Mouse (Mus musculus): ENCODE results near the gene Tecta. TPM values are rescaled to one million over a fixed set of nuclear protein-coding genes. Genes with fewer than 3 reads are reported as not detected.

Tecta gene
- polyA plus RNA-seq, 1 experiment from 2014 or later: 0.15 TPM

GRCm38 (mm10) chr9:42405736-42406135 lies 6.0 kb upstream of the Tecta start:
- ATAC-seq (ENCODE audit: insufficient number of reproducible peaks, low FRiP score, low TSS enrichment, low read depth) (no peak), DNase-seq (ENCODE audit: low spot score) (no peak)
- H3K36me3 ChIP-seq (ENCODE audit: control insufficient read depth, insufficient read depth, low read length): no peaks in the 10 kb centered on the region
- no peak overlapping the region for H3K4me2 ChIP-seq (ENCODE audit: low read depth, severe bottlenecking)
- H3K27ac ChIP-seq (replicated peaks; ENCODE audit: low read depth, low read length): no peak overlapping the region
- no peak overlapping the region for H3K4me3 ChIP-seq (ENCODE audit: low read depth, low read length)
- H3K9ac ChIP-seq (ENCODE audit: low read length): no peak overlapping the region
- H3K9me3 ChIP-seq (ENCODE audit: control insufficient read depth, low read length): no peaks in the 10 kb centered on the region
- H3K4me1 ChIP-seq (ENCODE audit: control insufficient read depth, insufficient read depth, low read length): no peaks in the 10 kb centered on the region
- whole genome bisulfite sequencing: 84% methylated on average over 4 of the region's 4 CpGs
- H3K27me3 ChIP-seq (ENCODE audit: control insufficient read depth, insufficient read depth, low read length): no peaks in the 10 kb centered on the region

GRCm38 (mm10) chr9:42401486-42401885 lies 1.8 kb upstream of the Tecta start:
- Histone ChIP-seq H3K4me1 (ENCODE audit: control insufficient read depth, insufficient read depth, low read length) (no peaks in the 10 kb centered on the region), H3K27me3 (ENCODE audit: control insufficient read depth, insufficient read depth, low read length) (no peaks in the 10 kb centered on the region), H3K4me3 (ENCODE audit: low read depth, low read length) (no peak overlapping the region), H3K36me3 (ENCODE audit: control insufficient read depth, insufficient read depth, low read length) (no peaks in the 10 kb centered on the region), H3K27ac (replicated peaks; ENCODE audit: low read depth, low read length) (no peak overlapping the region), H3K9ac (ENCODE audit: low read length) (no peak overlapping the region), H3K9me3 (ENCODE audit: control insufficient read depth, low read length) (no peaks in the 10 kb centered on the region), H3K4me2 (ENCODE audit: low read depth, severe bottlenecking) (no peak overlapping the region)
- ATAC-seq (ENCODE audit: insufficient number of reproducible peaks, low FRiP score, low TSS enrichment, low read depth) (no peak), DNase-seq (ENCODE audit: low spot score) (no peak)
- 82% methylated on average over 6 of the region's 6 CpGs for WGBS

- DNase-seq (ENCODE audit: low spot score) (no peak), ATAC-seq (ENCODE audit: insufficient number of reproducible peaks, low FRiP score, low TSS enrichment, low read depth) (no peak)
- Histone ChIP-seq H3K9ac (ENCODE audit: low read length) (no peak overlapping the region), H3K27ac (replicated peaks; ENCODE audit: low read depth, low read length) (no peak overlapping the region), H3K9me3 (ENCODE audit: control insufficient read depth, low read length) (no peaks in the 10 kb centered on the region), H3K27me3 (ENCODE audit: control insufficient read depth, insufficient read depth, low read length) (no peaks in the 10 kb centered on the region), H3K36me3 (ENCODE audit: control insufficient read depth, insufficient read depth, low read length) (no peaks in the 10 kb centered on the region), H3K4me2 (ENCODE audit: low read depth, severe bottlenecking) (no peak overlapping the region), H3K4me1 (ENCODE audit: control insufficient read depth, insufficient read depth, low read length) (no peaks in the 10 kb centered on the region), H3K4me3 (ENCODE audit: low read depth, low read length) (no peak overlapping the region)
- WGBS: 79% methylated on average over 2 of the region's 2 CpGs
Observed at GRCm38 (mm10) chr9:42396141-42396540, 3.6 kb downstream of the Tecta start.

- 77% methylated on average over 6 of the region's 6 CpGs for WGBS
Observed at GRCm38 (mm10) chr9:42394903-42395302, 4.8 kb downstream of the Tecta start.

GRCm38 (mm10) chr9:42394321-42394720 lies 5.4 kb downstream of the Tecta start:
- 81% methylated on average over 8 of the region's 8 CpGs for WGBS
- no peak overlapping the region for H3K9ac ChIP-seq (ENCODE audit: low read length)
- no peak overlapping the region for H3K4me3 ChIP-seq (ENCODE audit: low read depth, low read length)
- no peak for DNase-seq (ENCODE audit: low spot score)
- H3K27ac ChIP-seq (replicated peaks; ENCODE audit: low read depth, low read length): no peak overlapping the region
- no peak for ATAC-seq (ENCODE audit: insufficient number of reproducible peaks, low FRiP score, low TSS enrichment, low read depth)
- no peaks in the 10 kb centered on the region for H3K36me3 ChIP-seq (ENCODE audit: control insufficient read depth, insufficient read depth, low read length)
- no peak overlapping the region for H3K4me2 ChIP-seq (ENCODE audit: low read depth, severe bottlenecking)
- no peaks in the 10 kb centered on the region for H3K9me3 ChIP-seq (ENCODE audit: control insufficient read depth, low read length)
- no peaks in the 10 kb centered on the region for H3K4me1 ChIP-seq (ENCODE audit: control insufficient read depth, insufficient read depth, low read length)
- H3K27me3 ChIP-seq (ENCODE audit: control insufficient read depth, insufficient read depth, low read length): no peaks in the 10 kb centered on the region

More at GRCm38 (mm10) chr9:42394903-42395302, 4.8 kb downstream of the Tecta start:
- Histone ChIP-seq H3K4me1 (ENCODE audit: control insufficient read depth, insufficient read depth, low read length) (no peaks in the 10 kb centered on the region), H3K36me3 (ENCODE audit: control insufficient read depth, insufficient read depth, low read length) (no peaks in the 10 kb centered on the region), H3K9me3 (ENCODE audit: control insufficient read depth, low read length) (no peaks in the 10 kb centered on the region), H3K4me3 (ENCODE audit: low read depth, low read length) (no peak overlapping the region), H3K27ac (replicated peaks; ENCODE audit: low read depth, low read length) (no peak overlapping the region), H3K27me3 (ENCODE audit: control insufficient read depth, insufficient read depth, low read length) (no peaks in the 10 kb centered on the region), H3K9ac (ENCODE audit: low read length) (no peak overlapping the region), H3K4me2 (ENCODE audit: low read depth, severe bottlenecking) (no peak overlapping the region)
- ATAC-seq (ENCODE audit: insufficient number of reproducible peaks, low FRiP score, low TSS enrichment, low read depth) (no peak), DNase-seq (ENCODE audit: low spot score) (no peak)

- DNase-seq (ENCODE audit: low spot score): no peak
- Histone ChIP-seq H3K4me1 (ENCODE audit: control insufficient read depth, insufficient read depth, low read length) (no peaks in the 10 kb centered on the region), H3K9ac (ENCODE audit: low read length) (no peak overlapping the region), H3K36me3 (ENCODE audit: control insufficient read depth, insufficient read depth, low read length) (no peaks in the 10 kb centered on the region), H3K4me3 (ENCODE audit: low read depth, low read length) (no peak overlapping the region), H3K4me2 (ENCODE audit: low read depth, severe bottlenecking) (no peak overlapping the region), H3K9me3 (ENCODE audit: control insufficient read depth, low read length) (no peaks in the 10 kb centered on the region), H3K27ac (replicated peaks; ENCODE audit: low read depth, low read length) (no peak overlapping the region), H3K27me3 (ENCODE audit: control insufficient read depth, insufficient read depth, low read length) (no peaks in the 10 kb centered on the region)
- ATAC-seq (ENCODE audit: insufficient number of reproducible peaks, low FRiP score, low TSS enrichment, low read depth): no peak
- WGBS: 62% methylated on average over 6 of the region's 6 CpGs
Observed at GRCm38 (mm10) chr9:42392927-42393326, 6.8 kb downstream of the Tecta start.

- ATAC-seq (ENCODE audit: insufficient number of reproducible peaks, low FRiP score, low TSS enrichment, low read depth) (no peak), DNase-seq (ENCODE audit: low spot score) (no peak)
- Histone ChIP-seq H3K9ac (ENCODE audit: low read length) (no peak overlapping the region), H3K4me3 (ENCODE audit: low read depth, low read length) (no peak overlapping the region), H3K36me3 (ENCODE audit: control insufficient read depth, insufficient read depth, low read length) (no peaks in the 10 kb centered on the region), H3K4me2 (ENCODE audit: low read depth, severe bottlenecking) (no peak overlapping the region), H3K27me3 (ENCODE audit: control insufficient read depth, insufficient read depth, low read length) (no peaks in the 10 kb centered on the region), H3K4me1 (ENCODE audit: control insufficient read depth, insufficient read depth, low read length) (no peaks in the 10 kb centered on the region), H3K9me3 (ENCODE audit: control insufficient read depth, low read length) (no peaks in the 10 kb centered on the region), H3K27ac (replicated peaks; ENCODE audit: low read depth, low read length) (no peak overlapping the region)
- 54% methylated on average over 4 of the region's 4 CpGs for WGBS
Observed at GRCm38 (mm10) chr9:42388490-42388889, 11.2 kb downstream of the Tecta start.

GRCm38 (mm10) chr9:42387038-42387437 lies 12.7 kb downstream of the Tecta start:
- WGBS: 82% methylated on average over 8 of the region's 8 CpGs
- ATAC-seq (ENCODE audit: insufficient number of reproducible peaks, low FRiP score, low TSS enrichment, low read depth) (no peak), DNase-seq (ENCODE audit: low spot score) (no peak)
- Histone ChIP-seq H3K9me3 (ENCODE audit: control insufficient read depth, low read length) (no peaks in the 10 kb centered on the region), H3K36me3 (ENCODE audit: control insufficient read depth, insufficient read depth, low read length) (no peaks in the 10 kb centered on the region), H3K27me3 (ENCODE audit: control insufficient read depth, insufficient read depth, low read length) (no peaks in the 10 kb centered on the region), H3K27ac (replicated peaks; ENCODE audit: low read depth, low read length) (no peak overlapping the region), H3K4me3 (ENCODE audit: low read depth, low read length) (no peak overlapping the region), H3K9ac (ENCODE audit: low read length) (no peak overlapping the region), H3K4me2 (ENCODE audit: low read depth, severe bottlenecking) (no peak overlapping the region), H3K4me1 (ENCODE audit: control insufficient read depth, insufficient read depth, low read length) (no peaks in the 10 kb centered on the region)

- DNase-seq (ENCODE audit: low spot score) (no peak), ATAC-seq (ENCODE audit: insufficient number of reproducible peaks, low FRiP score, low TSS enrichment, low read depth) (no peak)
- Histone ChIP-seq H3K27ac (replicated peaks; ENCODE audit: low read depth, low read length) (no peak overlapping the region), H3K4me2 (ENCODE audit: low read depth, severe bottlenecking) (no peak overlapping the region), H3K9ac (ENCODE audit: low read length) (no peak overlapping the region), H3K36me3 (ENCODE audit: control insufficient read depth, insufficient read depth, low read length) (no peaks in the 10 kb centered on the region), H3K4me3 (ENCODE audit: low read depth, low read length) (no peak overlapping the region), H3K4me1 (ENCODE audit: control insufficient read depth, insufficient read depth, low read length) (no peaks in the 10 kb centered on the region), H3K27me3 (ENCODE audit: control insufficient read depth, insufficient read depth, low read length) (no peaks in the 10 kb centered on the region), H3K9me3 (ENCODE audit: control insufficient read depth, low read length) (no peaks in the 10 kb centered on the region)
- 87% methylated on average over 13 of the region's 13 CpGs for WGBS
Observed at GRCm38 (mm10) chr9:42385656-42386055, 14.1 kb downstream of the Tecta start.

All from limb, embryonic 11.5 days (tissue).